In the genomic region with DNA sequence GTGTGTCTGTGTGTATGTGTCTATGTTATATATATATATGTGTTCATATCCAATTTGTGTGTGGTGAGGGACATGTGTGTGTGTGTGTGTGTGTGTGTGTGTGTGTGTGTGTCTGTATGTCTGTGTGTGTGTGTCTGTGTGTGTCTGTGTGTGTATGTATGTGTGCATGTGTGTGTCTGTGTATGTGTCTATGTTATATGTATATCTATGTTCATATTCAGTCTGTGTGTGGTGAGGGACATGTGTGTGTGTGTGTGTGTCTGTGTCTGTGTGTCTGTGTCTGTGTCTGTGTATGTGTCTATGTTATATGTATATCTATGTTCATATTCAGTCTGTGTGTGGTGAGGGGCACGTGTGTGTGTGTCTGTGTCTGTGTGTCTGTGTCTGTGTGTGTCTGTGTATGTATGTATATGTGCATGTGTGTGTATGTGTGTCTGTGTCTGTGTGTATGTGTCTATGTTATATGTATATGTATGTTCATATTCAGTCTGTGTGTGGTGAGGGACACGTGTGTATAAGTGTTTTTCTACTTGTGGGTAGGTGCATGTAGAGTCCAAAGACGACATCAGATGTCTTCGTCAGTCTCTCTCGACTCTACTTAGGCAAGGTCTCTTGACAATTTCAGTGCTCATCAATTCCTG, we compare ENCODE assay signal across 29 mouse cellular contexts.
DNase-seq lines count a peak whose midpoint lies in the region; ATAC-seq and TF ChIP-seq lines count a peak whose summit lies in the region.
"Had no signal": no experiment of that assay in that cellular context is flagged by ENCODE, and none has a peak within 500 bp of the region (broad histone marks: within the 10 kb centered on the region; RNA-seq: fewer than 3 reads in every experiment).

No protein-coding gene starts in this region.

- H3K4me3 ChIP-seq in forebrain, embryonic 11.5 days (ENCODE audit: low read depth, low read length): no peak overlapping the region
- no peak overlapping the region for H3K4me3 ChIP-seq in forebrain, embryonic 12.5 days (replicated peaks)
- no peak overlapping the region for H3K4me3 ChIP-seq in hindbrain, embryonic 12.5 days
- H3K4me3 ChIP-seq in hindbrain, embryonic 13.5 days: no peak overlapping the region
- H3K4me3 ChIP-seq in midbrain, embryonic 11.5 days (ENCODE audit: low read depth, low read length): no peak overlapping the region
- H3K4me3 ChIP-seq in midbrain, embryonic 14.5 days (replicated peaks; ENCODE audit: low read depth, low read length): no peak overlapping the region
- no peak overlapping the region for H3K4me3 ChIP-seq in forebrain, postnatal 0 days (ENCODE audit: low read depth, low read length)
- H3K4me3 ChIP-seq: embryonic facial prominence, embryonic 12.5 days; heart, embryonic 10.5 days; kidney, embryonic 15.5 days; layer of hippocampus, adult 2 months; left cerebral cortex, adult 2 months; limb, embryonic 12.5 days; liver, embryonic 15.5 days had no signal

- no peaks in the 10 kb centered on the region for H3K27me3 ChIP-seq in forebrain, embryonic 11.5 days (ENCODE audit: control insufficient read depth, insufficient read depth, low read length)
- no peaks in the 10 kb centered on the region for H3K27me3 ChIP-seq in forebrain, embryonic 12.5 days
- H3K27me3 ChIP-seq in hindbrain, embryonic 12.5 days: no peaks in the 10 kb centered on the region
- H3K27me3 ChIP-seq in hindbrain, embryonic 13.5 days: no peaks in the 10 kb centered on the region
- H3K27me3 ChIP-seq in midbrain, embryonic 11.5 days (ENCODE audit: control insufficient read depth, insufficient read depth, low read length): no peaks in the 10 kb centered on the region; the same call in 1 of the 2 replicates
- H3K27me3 ChIP-seq in midbrain, embryonic 14.5 days (ENCODE audit: control insufficient read depth, insufficient read depth, low read length): no peaks in the 10 kb centered on the region
- H3K27me3 ChIP-seq in forebrain, postnatal 0 days (ENCODE audit: insufficient read depth, low read length): no peaks in the 10 kb centered on the region
- H3K27me3 ChIP-seq: embryonic facial prominence, embryonic 12.5 days; kidney, embryonic 15.5 days; limb, embryonic 12.5 days; liver, embryonic 15.5 days had no signal

- peak; percentile 49; the same call in 1 of the 2 replicates for ATAC-seq in forebrain, embryonic 11.5 days (replicated peaks; ENCODE audit: low FRiP score)
- ATAC-seq in forebrain, embryonic 12.5 days (ENCODE audit: low FRiP score): no peak
- peak; percentile 29; the same call in 1 of the 2 replicates for ATAC-seq in hindbrain, embryonic 12.5 days (ENCODE audit: low FRiP score)
- no peak for ATAC-seq in hindbrain, embryonic 13.5 days (ENCODE audit: low FRiP score)
- no peak for ATAC-seq in midbrain, embryonic 11.5 days (ENCODE audit: low FRiP score)
- ATAC-seq in midbrain, embryonic 14.5 days (ENCODE audit: low FRiP score, low TSS enrichment): no peak
- 0 out of 2 replicates have a peak, but pooled peaks have one; percentile 16 for ATAC-seq in forebrain, postnatal 0 days
- ATAC-seq: inflammation-experienced regulatory T-cells, adult 6 months had no signal

- no peak overlapping the region for H3K27ac ChIP-seq in forebrain, embryonic 11.5 days (ENCODE audit: low read depth, low read length)
- H3K27ac ChIP-seq in forebrain, embryonic 12.5 days: no peak overlapping the region
- no peak overlapping the region for H3K27ac ChIP-seq in hindbrain, embryonic 12.5 days
- no peak overlapping the region for H3K27ac ChIP-seq in hindbrain, embryonic 13.5 days
- no peak overlapping the region for H3K27ac ChIP-seq in midbrain, embryonic 11.5 days (ENCODE audit: low read depth, low read length)
- H3K27ac ChIP-seq in midbrain, embryonic 14.5 days (replicated peaks; ENCODE audit: low read depth, low read length): no peak overlapping the region
- no peak overlapping the region for H3K27ac ChIP-seq in forebrain, postnatal 0 days (ENCODE audit: low read depth, low read length)
- H3K27ac ChIP-seq: embryonic facial prominence, embryonic 12.5 days; heart, embryonic 10.5 days; kidney, embryonic 15.5 days; layer of hippocampus, adult 2 months; left cerebral cortex, adult 2 months; limb, embryonic 12.5 days; liver, embryonic 15.5 days; stomach, postnatal 0 days had no signal

- no peak for DNase-seq in forebrain, embryonic 11.5 days (ENCODE audit: low spot score)
- peak; percentile 68 for DNase-seq in midbrain, embryonic 11.5 days (ENCODE audit: low spot score, missing footprints)
- DNase-seq in midbrain, embryonic 14.5 days: no peak
- DNase-seq in forebrain, postnatal 0 days: no peak
- no peak for DNase-seq in adrenal gland, postnatal 14 days
- DNase-seq: adrenal gland, adult 8-10 months; cerebellum, adult 8-10 months; cerebellum, postnatal 25 days; gastrocnemius, postnatal 10 days; kidney, adult 11 months; kidney, postnatal 36 days; lung, postnatal 36 days; right cerebral cortex, adult 18-20 months; right cerebral cortex, postnatal 4 days; thymus, adult 2 months; thymus, postnatal 36 days had no signal

- no peaks in the 10 kb centered on the region for H3K4me1 ChIP-seq in forebrain, embryonic 11.5 days (replicated peaks; ENCODE audit: control insufficient read depth, insufficient read depth, low read length)
- H3K4me1 ChIP-seq in forebrain, embryonic 12.5 days: no peaks in the 10 kb centered on the region
- no peaks in the 10 kb centered on the region for H3K4me1 ChIP-seq in hindbrain, embryonic 12.5 days
- H3K4me1 ChIP-seq in hindbrain, embryonic 13.5 days (replicated peaks): no peaks in the 10 kb centered on the region
- no peaks in the 10 kb centered on the region for H3K4me1 ChIP-seq in midbrain, embryonic 11.5 days (ENCODE audit: control insufficient read depth, insufficient read depth, low read length)
- H3K4me1 ChIP-seq in midbrain, embryonic 14.5 days (ENCODE audit: control insufficient read depth, insufficient read depth, low read length): no peaks in the 10 kb centered on the region
- H3K4me1 ChIP-seq in forebrain, postnatal 0 days (ENCODE audit: insufficient read depth): peaks cover 3% of the 10 kb centered on the region; the same call in 1 of the 2 replicates
- H3K4me1 ChIP-seq: embryonic facial prominence, embryonic 12.5 days; kidney, embryonic 15.5 days; limb, embryonic 12.5 days; liver, embryonic 15.5 days had no signal

- no peak overlapping the region for H3K9ac ChIP-seq in forebrain, embryonic 11.5 days (ENCODE audit: low read length)
- no peak overlapping the region for H3K9ac ChIP-seq in forebrain, embryonic 12.5 days
- H3K9ac ChIP-seq in hindbrain, embryonic 12.5 days: no peak overlapping the region
- H3K9ac ChIP-seq in hindbrain, embryonic 13.5 days: no peak overlapping the region
- no peak overlapping the region for H3K9ac ChIP-seq in midbrain, embryonic 11.5 days (ENCODE audit: low read length)
- H3K9ac ChIP-seq in midbrain, embryonic 14.5 days (replicated peaks; ENCODE audit: low read length): no peak overlapping the region
- no peak overlapping the region for H3K9ac ChIP-seq in forebrain, postnatal 0 days
- H3K9ac ChIP-seq: embryonic facial prominence, embryonic 12.5 days; kidney, embryonic 15.5 days; limb, embryonic 12.5 days; liver, embryonic 15.5 days had no signal

- H3K36me3 ChIP-seq in forebrain, embryonic 11.5 days (ENCODE audit: control insufficient read depth, insufficient read depth, low read length): no peaks in the 10 kb centered on the region
- H3K36me3 ChIP-seq in forebrain, embryonic 12.5 days (replicated peaks): no peaks in the 10 kb centered on the region
- no peaks in the 10 kb centered on the region for H3K36me3 ChIP-seq in hindbrain, embryonic 12.5 days
- no peaks in the 10 kb centered on the region for H3K36me3 ChIP-seq in hindbrain, embryonic 13.5 days
- H3K36me3 ChIP-seq in midbrain, embryonic 11.5 days (ENCODE audit: control insufficient read depth, insufficient read depth, low read length): no peaks in the 10 kb centered on the region
- H3K36me3 ChIP-seq in midbrain, embryonic 14.5 days (ENCODE audit: control insufficient read depth, insufficient read depth, low read length): no peaks in the 10 kb centered on the region
- no peaks in the 10 kb centered on the region for H3K36me3 ChIP-seq in forebrain, postnatal 0 days (ENCODE audit: insufficient read depth)
- H3K36me3 ChIP-seq: embryonic facial prominence, embryonic 12.5 days; G1E; heart, embryonic 10.5 days; kidney, embryonic 15.5 days; limb, embryonic 12.5 days; liver, embryonic 15.5 days had no signal

- TF ChIP-seq CTCF in forebrain, postnatal 0 days (IDR thresholded peaks at IDR 0.05; ENCODE audit: low read depth): no peak

- no peak overlapping the region for H3K4me2 ChIP-seq in forebrain, embryonic 11.5 days (ENCODE audit: low read depth, low read length, severe bottlenecking)
- no peak overlapping the region for H3K4me2 ChIP-seq in forebrain, embryonic 12.5 days
- H3K4me2 ChIP-seq in hindbrain, embryonic 12.5 days (replicated peaks): no peak overlapping the region
- H3K4me2 ChIP-seq in hindbrain, embryonic 13.5 days: no peak overlapping the region
- H3K4me2 ChIP-seq in midbrain, embryonic 11.5 days: no peak overlapping the region
- no peak overlapping the region for H3K4me2 ChIP-seq in midbrain, embryonic 14.5 days (ENCODE audit: low read length)
- no peak overlapping the region for H3K4me2 ChIP-seq in forebrain, postnatal 0 days (ENCODE audit: low read depth)
- H3K4me2 ChIP-seq: embryonic facial prominence, embryonic 12.5 days; kidney, embryonic 15.5 days; limb, embryonic 12.5 days; liver, embryonic 15.5 days had no signal

- WGBS in forebrain, embryonic 11.5 days: 91% methylated on average over 5 of the region's 5 CpGs
- WGBS in forebrain, embryonic 12.5 days: 86% methylated on average over 5 of the region's 5 CpGs
- 91% methylated on average over 5 of the region's 5 CpGs for WGBS in hindbrain, embryonic 12.5 days
- 91% methylated on average over 5 of the region's 5 CpGs for WGBS in hindbrain, embryonic 13.5 days
- 84% methylated on average over 5 of the region's 5 CpGs for WGBS in midbrain, embryonic 11.5 days
- 93% methylated on average over 5 of the region's 5 CpGs for WGBS in midbrain, embryonic 14.5 days
- 92% methylated on average over 5 of the region's 5 CpGs for WGBS in forebrain, postnatal 0 days

- no peaks in the 10 kb centered on the region for H3K9me3 ChIP-seq in forebrain, embryonic 11.5 days (ENCODE audit: control insufficient read depth, low read length)
- no peaks in the 10 kb centered on the region for H3K9me3 ChIP-seq in forebrain, embryonic 12.5 days
- no peaks in the 10 kb centered on the region for H3K9me3 ChIP-seq in hindbrain, embryonic 12.5 days (replicated peaks)
- H3K9me3 ChIP-seq in hindbrain, embryonic 13.5 days: no peaks in the 10 kb centered on the region
- no peaks in the 10 kb centered on the region for H3K9me3 ChIP-seq in midbrain, embryonic 11.5 days (ENCODE audit: control insufficient read depth, low read length)
- no peaks in the 10 kb centered on the region for H3K9me3 ChIP-seq in midbrain, embryonic 14.5 days (ENCODE audit: control insufficient read depth, low read length)
- H3K9me3 ChIP-seq in forebrain, postnatal 0 days (ENCODE audit: low read length): no peaks in the 10 kb centered on the region
- H3K9me3 ChIP-seq: embryonic facial prominence, embryonic 12.5 days; heart, embryonic 10.5 days; kidney, embryonic 15.5 days; limb, embryonic 12.5 days; liver, embryonic 15.5 days had no signal

Comparison
In these comparisons a context has a peak if more than half of its experiments do, and no peak if none do; other contexts are left out.
1. ATAC-seq: peak in forebrain, embryonic 11.5 days (single experiment), hindbrain, embryonic 12.5 days (single experiment) and forebrain, postnatal 0 days (single experiment); none in forebrain, embryonic 12.5 days (single experiment), hindbrain, embryonic 13.5 days (single experiment), midbrain, embryonic 11.5 days (single experiment) and midbrain, embryonic 14.5 days (single experiment).